Mouse (Mus musculus): Measurements from ENCODE around the gene Tmem150c. TPM values are rescaled to one million over a fixed set of nuclear protein-coding genes. Genes with fewer than 3 reads are reported as not detected.

Tmem150c gene
- total and polyA plus RNA-seq, 2 experiments from 2014 or later = 60.6 to 76.1 TPM

- no peak overlapping the region for H3K4me3 ChIP-seq (ENCODE audit: low read depth, low read length)
- H3K4me2 ChIP-seq (ENCODE audit: low read depth) = no peak overlapping the region
- no peaks in the 10 kb centered on the region for H3K9me3 ChIP-seq (ENCODE audit: low read length)
- ATAC-seq (no peak), DNase-seq (no peak)
- H3K27me3 ChIP-seq (ENCODE audit: insufficient read depth, low read length) = no peaks in the 10 kb centered on the region
- H3K36me3 ChIP-seq (ENCODE audit: insufficient read depth) = no peaks in the 10 kb centered on the region
- H3K27ac ChIP-seq (ENCODE audit: low read depth, low read length) = no peak overlapping the region; the same call in 1 of the 2 replicates
- WGBS = 57% methylated on average over 9 of the region's 9 CpGs
- no peak overlapping the region for H3K9ac ChIP-seq
- no peak for TF ChIP-seq CTCF (IDR thresholded peaks at IDR 0.05; ENCODE audit: low read depth)
- peaks cover 25% of the 10 kb centered on the region for H3K4me1 ChIP-seq (ENCODE audit: insufficient read depth)
Observed at GRCm38 (mm10) chr5:100197476-100197875, 37.9 kb upstream of the Tmem150c start.

- no peak for TF ChIP-seq CTCF (IDR thresholded peaks at IDR 0.05; ENCODE audit: low read depth)
- WGBS = 44% methylated on average over 15 of the region's 15 CpGs
Observed at GRCm38 (mm10) chr5:100196854-100197431, 37.3 kb upstream of the Tmem150c start.

DNA sequence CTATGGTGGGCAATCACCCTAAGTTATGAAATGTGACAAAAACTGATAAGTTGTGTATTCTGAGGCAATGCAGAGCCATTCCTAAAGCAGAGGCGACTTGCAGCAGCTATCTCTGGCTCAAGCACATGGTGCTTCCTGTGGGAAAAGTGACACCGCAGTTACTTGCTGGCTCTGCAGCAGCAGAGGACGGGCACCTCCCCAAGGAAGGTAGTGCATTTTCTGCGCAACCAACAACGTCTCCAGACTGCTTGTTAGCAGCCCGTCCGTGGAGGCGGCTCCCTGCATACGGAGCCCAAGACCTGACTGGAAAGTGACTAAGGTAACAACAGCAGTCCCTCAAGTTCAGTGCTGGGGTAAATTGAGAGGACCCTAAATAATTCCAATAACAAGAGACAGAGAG, 36.8 kb upstream of the Tmem150c start:
- H3K27ac ChIP-seq (ENCODE audit: low read depth, low read length) = 0 out of 2 replicates have a peak overlapping the region, but pooled peaks have one; percentile 80

More at GRCm38 (mm10) chr5:100196854-100197431, 37.3 kb upstream of the Tmem150c start:
- peaks cover 25% of the 10 kb centered on the region for H3K4me1 ChIP-seq (ENCODE audit: insufficient read depth)
- H3K27ac ChIP-seq (ENCODE audit: low read depth, low read length) = peak overlapping the region; percentile 80; the same call in 1 of the 2 replicates
- ATAC-seq (no peak), DNase-seq (peak; percentile 48)
- no peaks in the 10 kb centered on the region for H3K36me3 ChIP-seq (ENCODE audit: insufficient read depth)
- no peaks in the 10 kb centered on the region for H3K27me3 ChIP-seq (ENCODE audit: insufficient read depth, low read length)
- no peak overlapping the region for H3K4me2 ChIP-seq (ENCODE audit: low read depth)
- H3K4me3 ChIP-seq (ENCODE audit: low read depth, low read length) = no peak overlapping the region
- H3K9ac ChIP-seq = no peak overlapping the region
- H3K9me3 ChIP-seq (ENCODE audit: low read length) = no peaks in the 10 kb centered on the region

GRCm38 (mm10) chr5:100191438-100192190, 32.0 kb upstream of the Tmem150c start:
- peaks cover 8% of the 10 kb centered on the region for H3K4me1 ChIP-seq (ENCODE audit: insufficient read depth)
- no peaks in the 10 kb centered on the region for H3K36me3 ChIP-seq (ENCODE audit: insufficient read depth)
- DNase-seq (no peak), ATAC-seq (no peak)
- no peak for TF ChIP-seq CTCF (IDR thresholded peaks at IDR 0.05; ENCODE audit: low read depth)
- H3K9me3 ChIP-seq (ENCODE audit: low read length) = no peaks in the 10 kb centered on the region
- H3K4me3 ChIP-seq (ENCODE audit: low read depth, low read length) = no peak overlapping the region
- H3K4me2 ChIP-seq (ENCODE audit: low read depth) = no peak overlapping the region
- no peak overlapping the region for H3K27ac ChIP-seq (ENCODE audit: low read depth, low read length)
- no peak overlapping the region for H3K9ac ChIP-seq
- H3K27me3 ChIP-seq (ENCODE audit: insufficient read depth, low read length) = no peaks in the 10 kb centered on the region
- 92% methylated on average over 14 of the region's 14 CpGs for whole genome bisulfite sequencing

More for the DNA sequence above, 36.8 kb upstream of the Tmem150c start:
- no peak for DNase-seq
- Histone ChIP-seq H3K4me1 (ENCODE audit: insufficient read depth) (peaks cover 24% of the 10 kb centered on the region), H3K4me2 (ENCODE audit: low read depth) (no peak overlapping the region), H3K9ac (no peak overlapping the region), H3K36me3 (ENCODE audit: insufficient read depth) (no peaks in the 10 kb centered on the region), H3K9me3 (ENCODE audit: low read length) (no peaks in the 10 kb centered on the region), H3K4me3 (ENCODE audit: low read depth, low read length) (no peak overlapping the region), H3K27me3 (ENCODE audit: insufficient read depth, low read length) (no peaks in the 10 kb centered on the region)
- ATAC-seq = no peak
- TF ChIP-seq CTCF (IDR thresholded peaks at IDR 0.05; ENCODE audit: low read depth) = no peak
- 69% methylated on average over 9 of the region's 9 CpGs for WGBS

- no peaks in the 10 kb centered on the region for H3K9me3 ChIP-seq (ENCODE audit: low read length)
- peaks cover 9% of the 10 kb centered on the region; the same call in 1 of the 2 replicates for H3K4me1 ChIP-seq (ENCODE audit: insufficient read depth)
- 50% methylated on average over 3 of the region's 3 CpGs for WGBS
- H3K36me3 ChIP-seq (ENCODE audit: insufficient read depth) = no peaks in the 10 kb centered on the region
- DNase-seq (peak; percentile 72), ATAC-seq (peak; percentile 88)
- no peak overlapping the region for H3K4me3 ChIP-seq (ENCODE audit: low read depth, low read length)
- H3K27ac ChIP-seq (ENCODE audit: low read depth, low read length) = peak overlapping the region; percentile 50
- no peaks in the 10 kb centered on the region for H3K27me3 ChIP-seq (ENCODE audit: insufficient read depth, low read length)
- H3K4me2 ChIP-seq (ENCODE audit: low read depth) = no peak overlapping the region
- H3K9ac ChIP-seq = no peak overlapping the region
- TF ChIP-seq CTCF (IDR thresholded peaks at IDR 0.05; ENCODE audit: low read depth) = no peak
Observed at GRCm38 (mm10) chr5:100187035-100187901, 27.7 kb upstream of the Tmem150c start.

DNA sequence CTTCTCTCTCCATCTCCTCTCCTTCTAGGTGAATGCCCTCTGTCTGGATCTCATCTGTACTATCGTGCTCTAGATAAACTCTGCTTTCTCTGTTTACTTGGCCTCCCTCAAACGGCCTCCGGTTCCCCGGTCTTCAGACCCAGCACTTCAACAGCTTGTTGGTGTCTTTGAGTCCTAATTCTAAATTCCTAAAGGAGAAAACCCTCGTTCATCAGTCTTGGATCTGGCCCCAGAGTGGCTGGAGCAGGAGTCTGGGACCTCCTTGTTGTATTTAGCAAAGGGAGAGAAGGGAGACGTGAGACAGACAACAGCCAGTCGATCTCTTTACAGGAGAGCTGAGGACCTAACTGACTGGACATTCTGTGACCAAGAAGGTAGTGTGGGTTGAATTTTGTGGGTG, 27.0 kb upstream of the Tmem150c start:
- peaks cover 9% of the 10 kb centered on the region; the same call in 1 of the 2 replicates for H3K4me1 ChIP-seq (ENCODE audit: insufficient read depth)
- no peak overlapping the region for H3K4me3 ChIP-seq (ENCODE audit: low read depth, low read length)
- H3K9me3 ChIP-seq (ENCODE audit: low read length) = no peaks in the 10 kb centered on the region
- H3K36me3 ChIP-seq (ENCODE audit: insufficient read depth) = no peaks in the 10 kb centered on the region
- WGBS = 68% methylated on average over 7 of the region's 7 CpGs
- no peak overlapping the region for H3K9ac ChIP-seq
- no peak overlapping the region for H3K27ac ChIP-seq (ENCODE audit: low read depth, low read length)
- H3K4me2 ChIP-seq (ENCODE audit: low read depth) = no peak overlapping the region
- DNase-seq (no peak), ATAC-seq (no peak)
- H3K27me3 ChIP-seq (ENCODE audit: insufficient read depth, low read length) = no peaks in the 10 kb centered on the region
- TF ChIP-seq CTCF (IDR thresholded peaks at IDR 0.05; ENCODE audit: low read depth) = no peak

Data from forebrain, postnatal 0 days (tissue).